23 mouse cellular contexts compared by ENCODE assay signal in genomic region chr2:12761461-12761860, GRCm38 (mm10).
"Had no signal": no experiment of that assay in that cellular context is flagged by ENCODE, and none has a peak within 500 bp of the region (broad histone marks: within the 10 kb centered on the region; RNA-seq: fewer than 3 reads in every experiment).

No protein-coding gene starts in this region.

- H3K27ac ChIP-seq: kidney, postnatal 0 days; layer of hippocampus, adult 2 months; limb, embryonic 10.5 days; limb, embryonic 13.5 days; liver, embryonic 12.5 days; liver, embryonic 15.5 days; lung, embryonic 15.5 days; midbrain, embryonic 10.5 days; midbrain, embryonic 13.5 days; neural tube, embryonic 12.5 days; neural tube, embryonic 15.5 days; stomach, postnatal 0 days had no signal

- ATAC-seq: liver, embryonic 12.5 days; midbrain, embryonic 13.5 days had no signal

- H3K27me3 ChIP-seq: limb, embryonic 13.5 days; liver, embryonic 12.5 days; liver, embryonic 15.5 days; lung, embryonic 15.5 days; megakaryocyte, embryonic 14.5 days; midbrain, embryonic 13.5 days; neural tube, embryonic 12.5 days; neural tube, embryonic 15.5 days had no signal

- H3K4me3 ChIP-seq: layer of hippocampus, adult 2 months; limb, embryonic 10.5 days; limb, embryonic 13.5 days; liver, embryonic 12.5 days; liver, embryonic 15.5 days; lung, embryonic 15.5 days; megakaryocyte, embryonic 14.5 days; midbrain, embryonic 10.5 days; midbrain, embryonic 13.5 days; neural tube, embryonic 12.5 days; neural tube, embryonic 15.5 days had no signal

- H3K36me3 ChIP-seq: limb, embryonic 10.5 days; limb, embryonic 13.5 days; liver, embryonic 12.5 days; liver, embryonic 15.5 days; lung, embryonic 15.5 days; midbrain, embryonic 10.5 days; midbrain, embryonic 13.5 days; neural tube, embryonic 12.5 days; neural tube, embryonic 15.5 days had no signal

- H3K9me3 ChIP-seq: limb, embryonic 10.5 days; limb, embryonic 13.5 days; liver, embryonic 12.5 days; liver, embryonic 15.5 days; lung, embryonic 15.5 days; megakaryocyte, embryonic 14.5 days; midbrain, embryonic 10.5 days; midbrain, embryonic 13.5 days; neural tube, embryonic 12.5 days; neural tube, embryonic 15.5 days had no signal

- H3K9ac ChIP-seq: limb, embryonic 13.5 days; liver, embryonic 12.5 days; liver, embryonic 15.5 days; lung, embryonic 15.5 days; midbrain, embryonic 13.5 days; neural tube, embryonic 12.5 days; neural tube, embryonic 15.5 days had no signal

- DNase-seq: kidney, postnatal 25 days; layer of hippocampus, adult 9-11 months; liver; lung, adult 18-20 months; lung, postnatal 10 days; lung, postnatal 36 days; right cerebral cortex, adult 18-20 months; right cerebral cortex, postnatal 14 days; thymus, adult 2 months; thymus, postnatal 25 days had no signal

- H3K4me2 ChIP-seq: limb, embryonic 13.5 days; liver, embryonic 12.5 days; liver, embryonic 15.5 days; lung, embryonic 15.5 days; midbrain, embryonic 13.5 days; neural tube, embryonic 12.5 days; neural tube, embryonic 15.5 days had no signal

- H3K4me1 ChIP-seq: limb, embryonic 10.5 days; limb, embryonic 13.5 days; liver, embryonic 12.5 days; liver, embryonic 15.5 days; lung, embryonic 15.5 days; midbrain, embryonic 10.5 days; midbrain, embryonic 13.5 days; neural tube, embryonic 12.5 days; neural tube, embryonic 15.5 days had no signal
